Comparison of ENCODE assay signal across 9 mouse cellular contexts in the genomic region with DNA sequence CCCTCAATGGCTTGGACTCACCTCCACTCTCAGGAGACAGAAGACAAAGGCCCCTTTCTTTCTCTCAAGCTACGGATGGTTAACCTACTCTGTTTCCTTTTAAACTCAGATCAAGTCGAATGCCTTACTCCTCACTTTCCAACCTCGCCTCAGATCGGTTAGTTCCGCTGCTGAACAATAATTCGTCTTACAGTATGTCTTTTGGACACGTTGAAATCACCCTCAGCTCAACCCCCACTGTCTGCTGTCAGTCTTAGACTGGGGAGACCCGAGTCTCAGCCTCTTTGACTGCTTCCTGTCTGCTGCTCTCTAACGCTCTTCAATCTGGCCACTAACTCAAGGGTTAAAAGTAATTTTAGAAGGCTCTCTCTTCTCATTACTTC. TPM values are rescaled to one million over a fixed set of nuclear protein-coding genes. Genes with fewer than 3 reads are reported as not detected.
DNase-seq lines count a peak whose midpoint lies in the region; ATAC-seq and TF ChIP-seq lines count a peak whose summit lies in the region.
"Had no signal": no experiment of that assay in that cellular context is flagged by ENCODE, and none has a peak within 500 bp of the region (broad histone marks: within the 10 kb centered on the region; RNA-seq: fewer than 3 reads in every experiment).

No protein-coding gene starts in this region.

- no peak for TF ChIP-seq POLR2A in kidney, adult 2 months (IDR thresholded peaks at IDR 0.05; ENCODE audit: low read depth, low read length)
- no peak for TF ChIP-seq POLR2A in bone marrow macrophage, adult 2 months (IDR thresholded peaks at IDR 0.05; ENCODE audit: borderline replicate concordance, low read depth, low read length)

- H3K27ac ChIP-seq in kidney, adult 2 months (ENCODE audit: insufficient read depth, low read depth, low read length) = peak overlapping the region; percentile 7
- H3K27ac ChIP-seq in bone marrow macrophage, adult 2 months (ENCODE audit: insufficient read depth, low read depth, low read length) = no peak overlapping the region
- H3K27ac ChIP-seq in hindbrain, embryonic 10.5 days = peak overlapping the region; percentile 91

- no peak for TF ChIP-seq CTCF in kidney, adult 2 months (conservative IDR thresholded peaks at IDR 0.05; ENCODE audit: insufficient read depth, insufficient read length, low read depth, low read length)
- no peak for TF ChIP-seq CTCF in bone marrow macrophage, adult 2 months (IDR thresholded peaks at IDR 0.05; ENCODE audit: low read depth, low read length)

- no peaks in the 10 kb centered on the region; the same call in 1 of the 2 replicates for H3K4me1 ChIP-seq in kidney, adult 2 months (ENCODE audit: control insufficient read depth, insufficient read depth, low read length)
- peaks cover 6% of the 10 kb centered on the region; the same call in 1 of the 2 replicates for H3K4me1 ChIP-seq in bone marrow macrophage, adult 2 months (ENCODE audit: control insufficient read depth, insufficient read depth, low read length)
- peaks cover 37% of the 10 kb centered on the region for H3K4me1 ChIP-seq in hindbrain, embryonic 10.5 days (replicated peaks)
- peaks cover 38% of the 10 kb centered on the region for H3K4me1 ChIP-seq in megakaryocyte, embryonic 14.5 days

- no peaks in the 10 kb centered on the region for H3K9me3 ChIP-seq in hindbrain, embryonic 10.5 days
- H3K9me3 ChIP-seq in megakaryocyte, embryonic 14.5 days = no peaks in the 10 kb centered on the region

- 13% methylated on average over 9 of the region's 9 CpGs for WGBS in kidney, adult 2 months
- WGBS in hindbrain, embryonic 10.5 days = 19% methylated on average over 9 of the region's 9 CpGs

- H3K36me3 ChIP-seq in kidney, adult 2 months (ENCODE audit: control insufficient read depth, insufficient read depth, low read length) = no peaks in the 10 kb centered on the region
- H3K36me3 ChIP-seq in hindbrain, embryonic 10.5 days = no peaks in the 10 kb centered on the region
- H3K36me3 ChIP-seq in megakaryocyte, embryonic 14.5 days (replicated peaks; ENCODE audit: low read length) = no peaks in the 10 kb centered on the region

- H3K27me3 ChIP-seq in kidney, adult 2 months (replicated peaks; ENCODE audit: control insufficient read depth, insufficient read depth, low read length) = no peaks in the 10 kb centered on the region
- peaks cover 18% of the 10 kb centered on the region for H3K27me3 ChIP-seq in hindbrain, embryonic 10.5 days (ENCODE audit: insufficient read depth, poor library complexity, severe bottlenecking)
- peaks cover 80% of the 10 kb centered on the region for H3K27me3 ChIP-seq in megakaryocyte, embryonic 14.5 days (replicated peaks)
- H3K27me3 ChIP-seq: Patski had no signal

- DNase-seq in kidney, adult 2 months = no peak
- no peak for DNase-seq in kidney, adult 9 months
- peak; percentile 39 for DNase-seq in hindbrain, embryonic 10.5 days (ENCODE audit: low spot score)
- no peak for DNase-seq in T-cell, adult 2 months (ENCODE audit: low spot score)
- DNase-seq in urinary bladder, postnatal 4 days (ENCODE audit: low spot score in 2 of 2) = no peak

- no peak for ATAC-seq in erythroblast, adult 5-6 weeks (replicated peaks; ENCODE audit: low FRiP score, poor library complexity, severe bottlenecking)

- H3K4me3 ChIP-seq in kidney, adult 2 months (ENCODE audit: insufficient read depth, low read depth, low read length) = no peak overlapping the region
- H3K4me3 ChIP-seq in bone marrow macrophage, adult 2 months (ENCODE audit: insufficient read depth, low read length) = peak overlapping the region; percentile 57; the same call in 1 of the 2 replicates
- peak overlapping the region; percentile 79 for H3K4me3 ChIP-seq in hindbrain, embryonic 10.5 days
- peak overlapping the region; percentile 93 for H3K4me3 ChIP-seq in megakaryocyte, embryonic 14.5 days (replicated peaks)

RNA-seq across cellular contexts. Expression of a gene that starts 0.5 kb away (rescaled TPM):
- polyA plus RNA-seq in kidney, adult 2 months (2012; rRNA removed) = 5.9 TPM in 2 replicates
- 0.85 TPM in 1 of 2 replicates, not detected in the other for polyA plus RNA-seq in bone marrow macrophage, adult 2 months (2012; ENCODE audit: insufficient read depth, insufficient read length, missing spikeins)
- 9.5 and 10.0 TPM in 2 replicates for polyA plus RNA-seq in hindbrain, embryonic 10.5 days (2016; fragmentation: Nextera tagmentation; extraction: Ambion mirVana)
- polyA plus RNA-seq in megakaryocyte, embryonic 14.5 days (2012; ENCODE audit: insufficient read depth, low replicate concordance) = 0.02 TPM in 1 of 2 replicates, not detected in the other
- under 0.01 and 1.3 TPM in 2 replicates for total RNA-seq in erythroblast, adult 5-6 weeks (2015; ENCODE audit: low replicate concordance)
- total RNA-seq in erythroblast, adult 5-6 weeks (2017; ENCODE audit: low replicate concordance) = 0.09 and 0.42 TPM in 2 replicates

RNA-seq across cellular contexts. Expression of a gene that starts 31.9 kb away (rescaled TPM):
- 0.24 and 1.2 TPM in 2 replicates for polyA plus RNA-seq in kidney, adult 2 months (2012; rRNA removed)
- 11.5 and 14.9 TPM in 2 replicates for polyA plus RNA-seq in bone marrow macrophage, adult 2 months (2012; ENCODE audit: insufficient read depth, insufficient read length, missing spikeins)
- polyA plus RNA-seq in hindbrain, embryonic 10.5 days (2016; fragmentation: Nextera tagmentation; extraction: Ambion mirVana) = 0.05 and 0.11 TPM in 2 replicates
- 2.3 TPM in 1 of 2 replicates, not detected in the other for polyA plus RNA-seq in megakaryocyte, embryonic 14.5 days (2012; ENCODE audit: insufficient read depth, low replicate concordance)
- total RNA-seq in erythroblast, adult 5-6 weeks (2015; ENCODE audit: low replicate concordance) = 3.6 and 4.0 TPM in 2 replicates
- 4.5 and 4.9 TPM in 2 replicates for total RNA-seq in erythroblast, adult 5-6 weeks (2017; ENCODE audit: low replicate concordance)
